Mouse (Mus musculus): ENCODE results near the gene Cntn5.

- TF ChIP-seq PAX5 (IDR thresholded peaks at IDR 0.05; ENCODE audit: low read length) = no peak
- no peak for TF ChIP-seq USF1 (IDR thresholded peaks at IDR 0.05; ENCODE audit: low read depth, low read length)
- TF ChIP-seq ELF1 (IDR thresholded peaks at IDR 0.05; ENCODE audit: low read depth, low read length) = no peak
- TF ChIP-seq CTCF (conservative IDR thresholded peaks at IDR 0.05 in 1 of 2, IDR thresholded peaks at IDR 0.05 in 1 of 2; ENCODE audit: low read depth in 2 of 2, low read length in 2 of 2) = no peak
- TF ChIP-seq SMC3 (IDR thresholded peaks at IDR 0.05; ENCODE audit: low read depth, low read length) = no peak
- no peak for TF ChIP-seq POLR2A (IDR thresholded peaks at IDR 0.05; ENCODE audit: low read depth, low read length)
- no peak for TF ChIP-seq NRF1 (IDR thresholded peaks at IDR 0.05; ENCODE audit: low read depth, low read length)
These were observed 1207.9 kb downstream of the Cntn5 start for GRCm38 (mm10) chr9:9696636-9697035.

Measured in CH12.LX (cell line).